Mouse (Mus musculus) small intestine, adult 2 months (tissue): ENCODE data around the gene Runx1. TPM values are rescaled to one million over a fixed set of nuclear protein-coding genes. Genes with fewer than 3 reads are reported as not detected.

Source experiments
- H3K27ac ChIP-seq: fragments of 200-500 bp; 2 replicates; pipeline ENCODE4 v1.5.1; 2012; ENCODE audit warnings: low read depth, low read length, control low read depth, inconsistent platforms; ENCODE audit not compliant: insufficient read depth
- H3K27me3 ChIP-seq: fragments of 200-500 bp; 2 replicates; pipeline ENCODE4 v1.6.1; 2012; ENCODE audit warnings: mild to moderate bottlenecking, moderate library complexity, low read length, inconsistent platforms; ENCODE audit not compliant: control insufficient read depth, insufficient read depth
- H3K36me3 ChIP-seq: fragments of 200-500 bp; 2 replicates; pipeline ENCODE4 v1.6.1; 2012; ENCODE audit warnings: mild to moderate bottlenecking, low read length, control low read depth, inconsistent platforms; ENCODE audit not compliant: control insufficient read depth, insufficient read depth
- H3K4me1 ChIP-seq: fragments of 200-500 bp; 2 replicates; pipeline ENCODE4 v1.6.1; 2012; ENCODE audit warnings: low read length, inconsistent platforms, mixed read lengths; ENCODE audit not compliant: control insufficient read depth, insufficient read depth, insufficient read length
- H3K4me3 ChIP-seq: fragments of 200-500 bp; 2 replicates; pipeline ENCODE4 v1.5.1; 2012; ENCODE audit warnings: low read depth, mild to moderate bottlenecking, control low read depth, inconsistent platforms, low read length, moderate library complexity
- CTCF ChIP-seq: fragments of 200-500 bp; IDR thresholded peaks from 2 replicates; pipeline ENCODE4 v1.5.1; 2012; ENCODE audit warnings: low read depth, mild to moderate bottlenecking, control low read depth, inconsistent platforms, low read length, moderate library complexity, mixed read lengths; ENCODE audit not compliant: insufficient replicate concordance, insufficient read length; ENCODE audit errors: extremely low read depth
- POLR2A ChIP-seq: fragments of 200-500 bp; IDR thresholded peaks from 2 replicates; pipeline ENCODE4 v1.6.1; 2012; ENCODE audit warnings: low read depth, mild to moderate bottlenecking, control low read depth, inconsistent platforms, low read length, moderate library complexity
- WGBS: fragments of 180-500 bp; shearing (Covaris S2); methylation state at CpG from one replicate; pipeline ENCODE4 v1.1.7; 2018; 5-methylcytosine and 5-hydroxymethylcytosine counted together
- polyA plus RNA-seq: library from polyadenylated mRNA; depleted of rRNA; stranded (reverse); fragments of >200 nt; gene quantifications from 2 replicates; pipeline ENCODE4 v1.2.3, GENCODE M21; 2012

Runx1 gene
- polyA plus RNA-seq, 1 experiment: 15.4 TPM

- no peak overlapping the region for H3K4me3 ChIP-seq
- peaks cover 10% of the 10 kb centered on the region for H3K4me1 ChIP-seq
- peaks cover 3% of the 10 kb centered on the region for H3K36me3 ChIP-seq
- WGBS: 47% methylated on average over 64 of the region's 64 CpGs
- H3K27me3 ChIP-seq: no peaks in the 10 kb centered on the region
- no peak overlapping the region for H3K27ac ChIP-seq
- TF ChIP-seq POLR2A (no peak), CTCF (no peak)
Observed at GRCm38 (mm10) chr16:92605606-92606490, 220.1 kb downstream of the Runx1 start.

GRCm38 (mm10) chr16:92602504-92602903 lies 223.4 kb downstream of the Runx1 start:
- Histone ChIP-seq H3K4me3 (no peak overlapping the region), H3K27me3 (no peaks in the 10 kb centered on the region), H3K36me3 (peaks cover 3% of the 10 kb centered on the region), H3K27ac (no peak overlapping the region), H3K4me1 (no peaks in the 10 kb centered on the region)
- 80% methylated on average over 11 of the region's 11 CpGs for WGBS
- no peak for TF ChIP-seq POLR2A
- TF ChIP-seq CTCF: no peak

DNA sequence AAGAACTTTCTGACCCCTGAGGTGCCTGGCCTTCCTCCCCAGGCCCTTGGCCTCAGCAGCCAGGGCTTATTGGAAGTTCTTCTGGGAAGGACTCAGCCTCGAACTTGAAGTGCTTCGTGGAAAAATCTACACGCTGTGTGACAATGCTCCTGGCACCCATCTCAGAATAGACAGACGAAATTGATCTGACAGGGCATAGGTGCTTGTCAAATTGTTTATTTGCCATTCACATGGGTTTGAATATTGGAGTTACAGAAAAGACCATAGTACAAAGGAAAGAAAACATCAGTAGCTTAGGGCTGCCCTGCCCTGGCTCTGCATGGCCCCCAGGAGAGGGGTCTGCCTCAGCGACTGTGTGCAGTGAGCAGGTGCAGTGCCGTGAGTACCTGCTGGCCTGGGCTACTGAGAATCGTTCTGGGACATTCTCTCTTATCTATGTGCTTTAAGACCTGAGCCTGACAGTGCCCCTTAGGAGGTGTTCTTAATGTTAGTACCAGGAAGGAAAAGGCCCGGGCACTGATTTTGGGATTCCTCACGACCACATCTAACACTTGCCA lies 224.6 kb downstream of the Runx1 start:
- Histone ChIP-seq H3K27me3 (no peaks in the 10 kb centered on the region), H3K36me3 (peaks cover 3% of the 10 kb centered on the region), H3K4me1 (no peaks in the 10 kb centered on the region), H3K4me3 (no peak overlapping the region), H3K27ac (no peak overlapping the region)
- TF ChIP-seq POLR2A: no peak
- WGBS: 78% methylated on average over 9 of the region's 9 CpGs

DNA sequence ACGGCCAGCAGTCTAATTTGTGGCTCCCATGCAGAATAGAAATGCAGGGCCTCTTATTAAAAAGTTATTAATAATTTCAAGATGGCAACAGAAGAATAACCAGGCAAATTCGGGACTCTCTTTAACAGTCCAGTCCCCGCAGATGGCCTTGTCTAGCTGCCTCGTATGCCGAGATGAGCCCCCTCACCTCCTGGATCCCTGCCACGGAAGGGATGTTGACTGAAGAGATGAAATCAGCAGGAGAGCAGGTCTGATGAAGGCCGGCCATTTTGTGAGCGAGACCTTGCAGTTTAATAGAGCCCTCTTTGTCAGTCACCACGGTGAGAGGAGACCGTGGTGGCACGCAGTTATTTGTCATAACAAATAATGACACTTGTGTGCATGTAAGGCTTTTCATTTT lies 226.5 kb downstream of the Runx1 start:
- Histone ChIP-seq H3K4me3 (no peak overlapping the region), H3K4me1 (peaks cover 5% of the 10 kb centered on the region; the same call in 1 of the 2 replicates), H3K27ac (no peak overlapping the region), H3K36me3 (no peaks in the 10 kb centered on the region), H3K27me3 (no peaks in the 10 kb centered on the region)
- 75% methylated on average over 11 of the region's 11 CpGs for WGBS
- TF ChIP-seq POLR2A: no peak
- no peak for TF ChIP-seq CTCF

DNA sequence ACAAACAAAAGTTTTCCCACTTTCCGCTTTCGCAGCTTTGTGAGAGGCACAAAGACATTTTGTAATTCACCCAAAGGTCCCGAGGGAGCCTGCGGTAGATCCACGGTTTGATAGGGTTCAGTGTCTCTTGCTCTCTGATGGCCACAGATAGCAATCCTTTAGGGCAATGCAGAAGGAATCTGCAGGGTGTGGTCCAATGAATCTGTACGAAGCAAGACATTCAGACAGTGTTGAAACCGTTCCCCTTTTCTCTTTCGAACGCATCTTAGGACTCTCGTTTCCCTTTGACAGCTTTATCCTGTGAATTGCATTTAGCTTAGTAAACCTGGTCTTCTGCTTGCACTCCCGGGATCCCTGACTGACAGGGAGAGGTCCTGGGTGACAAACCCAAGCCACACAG lies 228.3 kb downstream of the Runx1 start:
- H3K27me3 ChIP-seq: no peaks in the 10 kb centered on the region
- no peak for TF ChIP-seq CTCF
- no peak for TF ChIP-seq POLR2A
- H3K36me3 ChIP-seq: no peaks in the 10 kb centered on the region
- H3K27ac ChIP-seq: no peak overlapping the region
- H3K4me1 ChIP-seq: peaks cover 5% of the 10 kb centered on the region; the same call in 1 of the 2 replicates
- 62% methylated on average over 11 of the region's 11 CpGs for whole genome bisulfite sequencing
- H3K4me3 ChIP-seq: no peak overlapping the region

DNA sequence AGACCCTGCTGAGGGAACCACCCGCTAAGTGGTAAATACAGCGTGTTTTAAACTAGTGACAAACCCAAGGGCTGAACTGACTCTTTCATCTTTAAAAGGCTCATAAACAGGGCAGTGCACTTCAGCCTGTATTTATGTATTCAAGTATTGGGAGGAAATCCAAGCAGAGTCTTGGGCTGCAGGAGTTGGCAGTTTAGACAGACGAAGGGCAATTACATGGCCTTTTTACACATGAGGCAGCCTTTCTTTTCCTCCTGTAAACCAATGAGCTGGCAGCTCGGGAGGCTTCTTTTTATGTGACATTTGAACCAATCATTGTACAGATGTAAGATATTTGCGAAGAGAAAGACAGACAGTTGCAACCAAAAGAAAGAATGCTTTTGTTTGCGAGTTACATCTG lies 233.7 kb downstream of the Runx1 start:
- Histone ChIP-seq H3K27me3 (no peaks in the 10 kb centered on the region), H3K4me1 (peaks cover 5% of the 10 kb centered on the region; the same call in 1 of the 2 replicates), H3K36me3 (no peaks in the 10 kb centered on the region), H3K4me3 (no peak overlapping the region), H3K27ac (no peak overlapping the region)
- WGBS: 69% methylated on average over 6 of the region's 6 CpGs
- TF ChIP-seq CTCF (no peak), POLR2A (no peak)

DNA sequence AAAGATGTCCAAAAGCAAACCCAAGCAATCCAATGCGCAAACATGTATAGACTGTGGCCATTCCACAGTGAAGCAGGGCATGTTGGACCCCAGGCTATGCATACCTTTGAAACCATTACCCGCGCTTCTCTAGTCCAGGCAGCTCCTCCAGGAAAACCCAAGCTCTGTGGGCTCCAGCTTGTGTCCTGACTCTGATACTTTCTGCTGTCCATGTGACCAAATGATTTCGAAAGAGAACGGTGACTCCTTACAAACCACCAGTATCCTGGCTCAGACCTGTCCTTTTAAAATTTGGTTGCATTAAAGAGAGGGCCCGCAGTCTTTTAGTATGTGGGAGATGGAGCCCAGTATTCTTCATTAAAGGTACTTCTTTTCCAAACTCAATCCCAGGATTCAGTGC lies 234.2 kb downstream of the Runx1 start:
- no peak overlapping the region for H3K27ac ChIP-seq
- TF ChIP-seq POLR2A: no peak
- TF ChIP-seq CTCF: no peak
- WGBS: 91% methylated on average over 6 of the region's 6 CpGs
- H3K27me3 ChIP-seq: no peaks in the 10 kb centered on the region
- H3K36me3 ChIP-seq: no peaks in the 10 kb centered on the region
- H3K4me1 ChIP-seq: peaks cover 5% of the 10 kb centered on the region; the same call in 1 of the 2 replicates
- H3K4me3 ChIP-seq: no peak overlapping the region
